Comparison of ENCODE assay signal across 9 mouse cellular contexts in the genomic region with DNA sequence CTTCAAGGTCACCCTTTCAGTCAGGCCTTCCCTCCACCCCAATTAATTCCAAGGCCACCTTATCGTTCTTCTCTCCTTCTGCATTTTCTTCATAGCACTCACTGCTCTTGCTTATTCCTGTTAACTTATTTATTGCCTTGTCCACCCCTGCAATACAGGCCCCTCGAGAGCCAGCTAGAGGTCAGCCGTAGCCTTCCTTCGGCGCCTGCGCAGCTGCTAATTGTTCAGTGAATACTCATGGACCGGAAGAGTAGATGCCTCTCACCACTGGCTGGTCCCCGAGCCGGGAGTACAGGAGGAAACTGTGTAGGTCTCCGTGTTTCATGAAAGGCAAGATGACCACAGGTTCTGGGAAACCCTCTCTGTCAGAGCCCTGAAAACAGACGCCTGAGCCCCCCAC. TPM values are rescaled to one million over a fixed set of nuclear protein-coding genes. Genes with fewer than 3 reads are reported as not detected.
DNase-seq lines count a peak whose midpoint lies in the region; ATAC-seq and TF ChIP-seq lines count a peak whose summit lies in the region.
"Had no signal": no experiment of that assay in that cellular context is flagged by ENCODE, and none has a peak within 500 bp of the region (broad histone marks: within the 10 kb centered on the region; RNA-seq: fewer than 3 reads in every experiment).

No protein-coding gene starts in this region.

- no peak for TF ChIP-seq POLR2A in testis, adult 2 months (IDR thresholded peaks at IDR 0.05; ENCODE audit: control insufficient read depth, low read depth, low read length)

- intact Hi-C loops in gastrocnemius, adult 2 months (cut with DNase I) = no loop called here
- intact Hi-C loops in left cerebral cortex, postnatal 10 days (cut with DNase I) = no loop called here

- no peak overlapping the region for H3K9ac ChIP-seq in kidney, postnatal 0 days (ENCODE audit: low read depth, low read length)
- H3K9ac ChIP-seq: midbrain, embryonic 13.5 days had no signal

- peak; percentile 27 for DNase-seq in gastrocnemius, adult 2 months
- DNase-seq in gastrocnemius, adult 8-10 months (ENCODE audit: low spot score in 2 of 2) = no peak
- DNase-seq in lung, postnatal 10 days = peak; percentile 39
- DNase-seq in lung, postnatal 36 days = no peak
- DNase-seq in kidney, postnatal 0 days (ENCODE audit: low spot score) = peak; percentile 90
- no peak for DNase-seq in cerebellum, postnatal 14 days
- DNase-seq in left cerebral cortex, postnatal 10 days (ENCODE audit: extremely low spot score in 1 of 2, low spot score in 2 of 2) = no peak

- H3K36me3 ChIP-seq in kidney, postnatal 0 days (ENCODE audit: insufficient read depth, low read length) = peaks cover 25% of the 10 kb centered on the region; the same call in 1 of the 2 replicates
- H3K36me3 ChIP-seq in testis, adult 2 months (ENCODE audit: control insufficient read depth, insufficient read depth, low read length) = no peaks in the 10 kb centered on the region

- 46% methylated on average over 11 of the region's 11 CpGs for WGBS in kidney, postnatal 0 days

- H3K27ac ChIP-seq in gastrocnemius, adult 2 months = peak overlapping the region; percentile 28; the same call in 1 of the 2 replicates
- H3K27ac ChIP-seq in kidney, postnatal 0 days = peak overlapping the region; percentile 85
- H3K27ac ChIP-seq in testis, adult 2 months (ENCODE audit: control insufficient read depth, insufficient read depth, low read depth, low read length) = peak overlapping the region; percentile 1; the same call in 1 of the 2 replicates
- H3K27ac ChIP-seq: midbrain, embryonic 13.5 days had no signal

- peak overlapping the region; percentile 23 for H3K4me3 ChIP-seq in gastrocnemius, adult 2 months
- H3K4me3 ChIP-seq in kidney, postnatal 0 days (replicated peaks; ENCODE audit: low read depth, low read length) = no peak overlapping the region
- H3K4me3 ChIP-seq in testis, adult 2 months (ENCODE audit: control insufficient read depth, low read depth, low read length) = no peak overlapping the region
- H3K4me3 ChIP-seq: midbrain, embryonic 13.5 days had no signal

- no peak for TF ChIP-seq CTCF in gastrocnemius, adult 2 months (IDR thresholded peaks at IDR 0.05)
- TF ChIP-seq CTCF in kidney, postnatal 0 days (IDR thresholded peaks at IDR 0.05; ENCODE audit: low read depth) = no peak
- no peak for TF ChIP-seq CTCF in testis, adult 2 months (IDR thresholded peaks at IDR 0.05; ENCODE audit: control insufficient read depth, insufficient read depth, insufficient replicate concordance, low read depth, low read length)

- H3K4me1 ChIP-seq in kidney, postnatal 0 days (replicated peaks; ENCODE audit: insufficient read depth, low read length) = no peaks in the 10 kb centered on the region
- peaks cover 19% of the 10 kb centered on the region for H3K4me1 ChIP-seq in testis, adult 2 months (ENCODE audit: control insufficient read depth, insufficient read depth, low read length)
- H3K4me1 ChIP-seq: midbrain, embryonic 13.5 days had no signal

- no peak overlapping the region; the same call in 1 of the 2 replicates for H3K4me2 ChIP-seq in kidney, postnatal 0 days (ENCODE audit: low read length)
- H3K4me2 ChIP-seq: midbrain, embryonic 13.5 days had no signal

- peak; percentile 61; the same call in 1 of the 2 replicates for ATAC-seq in kidney, postnatal 0 days (replicated peaks; ENCODE audit: low FRiP score, low read depth)
- ATAC-seq: midbrain, embryonic 13.5 days had no signal

- no peaks in the 10 kb centered on the region for H3K9me3 ChIP-seq in kidney, postnatal 0 days (replicated peaks; ENCODE audit: low read length)
- H3K9me3 ChIP-seq: midbrain, embryonic 13.5 days had no signal

- no peaks in the 10 kb centered on the region for H3K27me3 ChIP-seq in kidney, postnatal 0 days (ENCODE audit: insufficient read depth, low read length)
- H3K27me3 ChIP-seq in testis, adult 2 months (ENCODE audit: control insufficient read depth, insufficient read depth, low read length) = no peaks in the 10 kb centered on the region
- H3K27me3 ChIP-seq: midbrain, embryonic 13.5 days had no signal

RNA-seq across cellular contexts. Expression of gene Hnrnpul1, which starts 9.1 kb away (rescaled TPM):
- total RNA-seq in gastrocnemius, adult 2 months (2021) = 10 to 100 TPM; 66.3 to 72.8 TPM
- total RNA-seq in gastrocnemius, adult 8-10 months (2022) = 10 to 100 TPM; 64.8 to 83.6 (median 73.5) TPM
- polyA plus RNA-seq in kidney, postnatal 0 days (2015; fragmentation: Nextera tagmentation; extraction: Ambion mirVana) = 50.0 and 56.0 TPM in 2 replicates
- 79.0 and 82.5 TPM in 2 replicates for polyA plus RNA-seq in testis, adult 2 months (2012; rRNA removed)
- 100 to 1,000 TPM; 116 to 117 TPM for total RNA-seq in left cerebral cortex, postnatal 10 days (2021)

RNA-seq across cellular contexts. Expression of gene Axl, which starts 24.8 kb away (rescaled TPM):
- total RNA-seq in gastrocnemius, adult 2 months (2021) = 10 to 100 TPM; 39.9 to 48.6 TPM
- total RNA-seq in gastrocnemius, adult 8-10 months (2022) = 10 to 100 TPM; 22.0 to 45.0 (median 28.1) TPM
- polyA plus RNA-seq in kidney, postnatal 0 days (2015; fragmentation: Nextera tagmentation; extraction: Ambion mirVana) = 95.7 and 110 TPM in 2 replicates
- polyA plus RNA-seq in testis, adult 2 months (2012; rRNA removed) = 20.8 and 23.7 TPM in 2 replicates
- 10 to 100 TPM; 29.7 to 38.5 TPM for total RNA-seq in left cerebral cortex, postnatal 10 days (2021)

RNA-seq across cellular contexts. Expression of gene Ccdc97, which starts 44.8 kb away (rescaled TPM):
- 10 to 100 TPM; 39.4 to 44.3 TPM for total RNA-seq in gastrocnemius, adult 2 months (2021)
- 10 to 100 TPM; 42.1 to 47.9 (median 46.9) TPM for total RNA-seq in gastrocnemius, adult 8-10 months (2022)
- 18.8 and 19.4 TPM in 2 replicates for polyA plus RNA-seq in kidney, postnatal 0 days (2015; fragmentation: Nextera tagmentation; extraction: Ambion mirVana)
- polyA plus RNA-seq in testis, adult 2 months (2012; rRNA removed) = 73.5 and 74.3 TPM in 2 replicates
- 10 to 100 TPM; 41.7 to 46.1 TPM for total RNA-seq in left cerebral cortex, postnatal 10 days (2021)

RNA-seq across cellular contexts. Expression of gene Cyp2s1, which starts 53.0 kb away (rescaled TPM):
- under 1 TPM; 0.10 to 0.56 TPM for total RNA-seq in gastrocnemius, adult 2 months (2021)
- under 1 TPM in 3 of 4 experiments, not detected in 1; 0.11 to 0.44 (median 0.22) TPM for total RNA-seq in gastrocnemius, adult 8-10 months (2022)
- polyA plus RNA-seq in kidney, postnatal 0 days (2015; fragmentation: Nextera tagmentation; extraction: Ambion mirVana) = 25.4 and 26.7 TPM in 2 replicates
- polyA plus RNA-seq in testis, adult 2 months (2012; rRNA removed) = 1.7 and 1.9 TPM in 2 replicates
- 1 to 10 TPM; 5.5 to 8.1 TPM for total RNA-seq in left cerebral cortex, postnatal 10 days (2021)

Comparison
In these comparisons a context has a peak if more than half of its experiments do, and no peak if none do; other contexts are left out.
1. DNase-seq: peak in gastrocnemius, adult 2 months (single experiment), lung, postnatal 10 days (single experiment) and kidney, postnatal 0 days (single experiment); none in gastrocnemius, adult 8-10 months (0 of 2), lung, postnatal 36 days (single experiment), cerebellum, postnatal 14 days (0 of 2) and left cerebral cortex, postnatal 10 days (0 of 2).
2. H3K27ac ChIP-seq: peak in every context shown above with its lines; median percentile 85 in kidney, postnatal 0 days; 28 in gastrocnemius, adult 2 months; 1 in testis, adult 2 months.